Mouse (Mus musculus): Measurements from ENCODE around the gene Cachd1.

DNA sequence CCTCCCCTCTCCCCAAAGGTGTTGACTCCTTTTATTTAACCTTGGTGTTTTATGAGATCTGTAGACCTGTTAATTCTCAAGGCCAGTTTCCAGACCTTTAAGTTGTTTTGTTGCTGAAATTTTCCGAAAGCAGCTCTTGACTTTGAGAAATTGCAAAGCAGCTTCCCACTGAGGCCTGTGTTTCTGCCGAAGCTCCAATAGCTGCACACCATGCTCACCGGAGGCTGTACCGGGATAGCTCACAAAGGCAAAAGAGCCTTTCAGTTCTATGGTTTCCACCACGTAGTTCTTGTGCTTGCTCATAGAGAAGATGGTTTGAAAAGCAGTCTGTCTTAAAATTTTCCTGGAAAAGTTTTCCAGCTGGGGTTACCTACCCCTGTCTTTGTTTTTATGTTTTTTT is 3.2 kb downstream of the Cachd1 start:
- no peak for TF ChIP-seq CTCF (IDR thresholded peaks at IDR 0.05; ENCODE audit: low read depth)
- TF ChIP-seq EP300 (IDR thresholded peaks at IDR 0.05; ENCODE audit: low read depth) = no peak

All from liver, postnatal 0 days (tissue).